Mouse (Mus musculus): ENCODE results near the gene Mrto4.

- no peak for TF ChIP-seq CTCF (IDR thresholded peaks at IDR 0.05; ENCODE audit: control insufficient read depth, insufficient read depth, insufficient replicate concordance, low read depth, low read length)
- no peak for TF ChIP-seq POLR2A (IDR thresholded peaks at IDR 0.05; ENCODE audit: control insufficient read depth, low read depth, low read length)
These were observed 28.5 kb upstream of the Mrto4 start for GRCm38 (mm10) chr4:139380775-139381451.
